Mouse (Mus musculus): Measurements from ENCODE around the gene Sncg.
"Not testable (repeated sequence)": the region's sequence is repeated elsewhere in the genome, so short reads cannot be mapped to it uniquely, and the experiment has no call there.

Gene Sncg

DNA sequence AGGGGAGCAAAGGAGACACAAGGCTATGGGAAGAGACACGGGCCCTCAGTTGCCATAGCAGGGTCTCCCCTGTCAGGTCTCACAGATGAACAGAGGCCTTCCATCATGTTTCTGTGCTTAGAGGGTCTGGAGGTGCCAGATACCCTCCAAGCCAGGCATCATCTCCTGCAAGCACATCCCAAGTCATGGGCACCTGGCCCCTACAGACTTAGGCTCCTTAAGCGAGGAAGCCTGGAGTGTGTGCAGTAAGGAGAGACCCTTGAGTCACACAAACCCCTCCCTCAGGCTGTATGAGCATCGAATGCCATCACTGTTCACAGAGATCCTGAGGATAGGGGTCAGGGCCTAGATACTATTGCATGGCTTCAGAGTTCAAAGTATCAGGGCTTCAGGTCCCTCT lies 3.7 kb downstream of the Sncg start:
- DNase-seq (ENCODE audit: low spot score in 2 of 2), result no peak

DNA sequence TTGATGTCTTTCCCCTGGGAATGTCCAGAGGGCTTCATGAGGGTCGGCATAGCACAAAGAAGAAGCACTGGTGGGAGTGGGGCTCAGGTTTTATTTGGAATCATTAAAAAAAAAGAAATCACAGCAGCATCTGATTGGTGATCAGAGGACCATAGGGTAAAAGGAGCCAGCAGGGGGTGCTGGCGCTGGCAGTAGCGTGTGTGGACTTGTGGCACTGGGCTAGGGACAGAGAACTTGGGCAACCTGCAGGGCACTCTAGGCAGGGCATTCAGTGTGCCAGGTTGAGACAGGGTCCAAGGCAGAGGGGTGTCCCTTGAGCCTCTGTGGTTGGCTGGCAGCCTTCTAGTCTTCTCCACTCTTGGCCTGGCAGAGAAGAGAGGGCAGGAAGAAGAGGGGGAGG lies 4.4 kb downstream of the Sncg start:
- no peak for DNase-seq (ENCODE audit: low spot score in 2 of 2)

DNA sequence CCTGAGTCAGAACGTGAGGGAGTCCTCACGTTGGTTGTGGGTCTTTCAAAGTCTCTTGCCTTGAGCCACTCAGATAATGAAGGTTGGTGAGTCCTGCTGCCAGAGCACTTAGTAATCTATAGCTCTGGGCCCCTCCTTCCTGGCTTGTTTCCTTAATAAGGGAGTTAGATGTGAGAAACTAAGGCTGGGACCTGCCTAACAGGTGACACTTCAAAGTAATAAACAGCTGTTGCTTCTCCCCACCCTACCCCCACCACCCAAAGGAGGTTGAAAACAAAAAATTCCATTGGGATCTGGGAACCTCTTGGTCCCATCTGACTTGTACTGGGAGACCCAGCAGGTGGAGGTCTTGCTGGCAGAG lies 9.5 kb downstream of the Sncg start:
- no peak for DNase-seq (ENCODE audit: low spot score in 2 of 2)

DNA sequence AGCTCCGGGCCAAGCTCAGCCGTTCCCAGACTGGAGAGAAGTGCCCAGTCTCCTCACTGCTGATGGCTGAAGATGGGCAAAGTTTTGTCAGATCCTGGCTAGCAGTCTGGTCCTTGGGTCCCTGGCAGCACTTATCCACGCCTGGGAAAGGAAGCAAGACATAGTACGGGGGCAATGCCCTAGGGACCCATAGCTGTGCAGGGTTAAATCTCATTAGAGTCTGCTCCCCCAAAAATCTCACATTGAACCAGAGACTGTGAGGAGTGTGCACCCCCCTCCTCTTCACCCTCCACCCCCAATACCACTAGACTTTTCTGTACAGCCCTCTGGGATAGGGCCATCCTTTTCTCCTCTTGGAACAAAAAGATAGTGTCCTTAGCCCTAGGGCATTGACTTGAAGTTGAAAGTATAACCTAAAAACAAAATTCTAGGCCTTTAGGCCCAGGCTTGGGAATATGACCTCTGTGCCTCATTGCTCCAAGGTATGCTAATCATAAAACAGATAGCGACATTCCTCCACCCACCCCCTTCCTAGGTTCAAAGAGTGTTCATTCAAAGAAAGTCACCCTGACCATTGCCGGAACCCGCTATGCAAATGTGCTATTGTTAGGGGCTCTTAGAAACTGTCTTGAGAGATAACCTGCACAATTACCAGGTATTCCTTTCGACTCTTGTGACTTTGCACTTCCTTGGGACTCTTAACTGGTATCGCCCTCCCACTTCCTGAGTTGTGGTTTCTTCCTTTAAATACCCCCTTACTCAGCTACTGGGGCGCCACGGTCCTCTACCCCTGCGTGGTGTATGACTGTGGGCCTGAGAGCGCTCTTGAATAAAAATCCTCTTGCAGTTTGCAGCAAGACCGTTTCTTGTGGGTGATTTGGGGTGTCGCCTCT lies 10.1 kb downstream of the Sncg start:
- not testable (repeated sequence) for DNase-seq (ENCODE audit: low spot score in 2 of 2)

GRCm38 (mm10) chr14:34363490-34364253 lies 10.9 kb downstream of the Sncg start:
- peak; percentile 89 for DNase-seq (ENCODE audit: low spot score in 2 of 2)

- peak; percentile 74 to 75 for DNase-seq (ENCODE audit: low spot score in 2 of 2)
These were observed 11.7 kb downstream of the Sncg start for GRCm38 (mm10) chr14:34362726-34363445.

- no peak for DNase-seq (ENCODE audit: low spot score in 2 of 2)
These were observed 12.5 kb downstream of the Sncg start for GRCm38 (mm10) chr14:34362135-34362534.

GRCm38 (mm10) chr14:34360251-34360650 lies 14.3 kb downstream of the Sncg start:
- DNase-seq (ENCODE audit: low spot score in 2 of 2), result no peak

DNA sequence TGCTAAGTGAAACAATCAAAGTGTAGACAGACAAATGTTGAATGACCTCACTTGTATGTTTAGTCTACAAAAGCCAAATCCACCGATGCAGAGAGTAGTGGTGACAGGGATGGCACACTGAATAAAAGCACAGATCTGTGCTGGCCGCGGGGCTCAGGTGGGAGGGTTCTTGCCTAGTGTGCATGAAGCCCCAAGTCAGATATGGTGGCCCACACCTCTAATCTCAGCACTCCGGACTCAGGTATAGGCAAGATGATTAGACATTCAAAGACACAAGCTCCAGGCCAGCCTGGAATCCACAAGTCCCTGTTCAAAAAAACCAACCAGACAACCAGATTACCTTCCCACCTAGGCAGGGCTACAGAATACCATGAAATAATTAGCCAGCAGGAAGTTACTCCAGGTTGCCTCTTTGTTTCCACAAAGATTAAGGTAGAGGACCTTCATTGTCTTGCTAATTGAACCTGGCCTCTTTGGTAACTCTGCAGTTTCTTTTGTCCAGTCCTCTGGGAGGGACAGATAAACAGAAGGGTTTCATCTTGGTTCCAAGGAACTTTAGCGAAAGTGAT lies 14.8 kb downstream of the Sncg start:
- no peak for DNase-seq (ENCODE audit: low spot score in 2 of 2)

GRCm38 (mm10) chr14:34357671-34358455 lies 16.7 kb downstream of the Sncg start:
- no peak for DNase-seq (ENCODE audit: low spot score in 2 of 2)

- DNase-seq (ENCODE audit: low spot score in 2 of 2), result no peak
These were observed 19.3 kb downstream of the Sncg start, which contains the start of gene Fam25c for GRCm38 (mm10) chr14:34355301-34355700. Gene Fam25c, minus strand, starts transcription at chr14:34355433.

- DNase-seq (ENCODE audit: low spot score in 2 of 2), result no peak
These were observed 20.1 kb downstream of the Sncg start for GRCm38 (mm10) chr14:34354456-34354855.

DNA sequence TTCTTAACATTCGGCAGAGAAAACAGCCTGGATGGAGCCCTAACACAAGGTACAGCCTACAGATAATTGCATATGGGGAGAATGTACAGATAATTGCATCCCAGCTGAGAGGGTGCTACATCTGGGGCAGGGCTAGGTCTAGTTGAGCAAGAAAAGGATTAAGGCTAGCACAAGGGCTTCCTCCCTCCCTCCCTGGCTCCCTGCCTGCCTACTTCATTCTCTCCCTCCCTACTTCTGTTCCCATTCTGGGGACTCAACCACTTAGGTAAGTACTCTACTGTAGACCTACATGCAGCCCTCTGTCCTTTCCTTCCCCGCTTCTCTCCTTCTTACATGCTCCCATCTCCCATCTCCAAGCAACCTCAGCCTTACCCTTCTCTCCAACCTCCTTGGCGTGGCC lies 21.3 kb downstream of the Sncg start:
- no peak for DNase-seq (ENCODE audit: low spot score in 2 of 2)

DNA sequence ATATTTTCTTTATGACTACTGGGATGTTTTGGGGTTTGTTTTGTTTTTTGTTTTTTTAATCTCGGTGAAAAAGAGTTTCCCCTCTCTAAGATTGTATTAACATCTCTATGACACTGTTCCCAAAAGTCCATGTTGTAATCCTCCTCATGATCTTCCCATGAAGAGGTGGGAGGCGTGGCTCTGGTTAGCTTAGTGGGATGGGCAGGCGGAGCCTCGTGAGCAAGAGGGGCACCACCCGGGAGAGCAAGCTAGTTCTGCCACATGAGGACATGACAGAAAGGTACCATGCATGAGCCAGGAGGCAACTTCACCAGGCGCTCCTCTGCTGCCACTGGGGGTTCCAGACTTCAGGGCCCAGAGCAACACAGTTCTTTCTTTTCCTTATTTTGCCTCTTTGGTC lies 22.1 kb downstream of the Sncg start:
- DNase-seq (ENCODE audit: low spot score in 2 of 2), result no peak

DNA sequence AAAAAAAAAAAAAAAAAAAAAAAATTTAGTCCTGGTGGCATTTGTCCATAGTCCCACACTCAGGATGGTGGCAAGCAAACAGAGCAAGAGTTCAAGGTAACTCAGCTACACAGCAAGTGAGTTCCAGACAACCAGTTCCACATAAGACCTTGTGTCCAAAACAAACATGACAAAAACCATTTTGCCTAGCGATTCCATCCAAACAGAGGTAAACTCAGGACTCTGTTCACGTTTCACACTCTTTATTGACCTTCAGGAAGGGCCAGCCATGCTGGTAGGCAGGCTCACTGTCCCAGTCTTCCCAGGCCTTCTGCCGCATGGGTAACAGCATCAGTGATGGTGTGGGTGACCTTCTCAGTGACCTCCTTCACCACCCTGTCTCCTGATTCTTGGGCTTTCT lies 22.9 kb downstream of the Sncg start:
- DNase-seq (ENCODE audit: low spot score in 2 of 2), result no peak

DNA sequence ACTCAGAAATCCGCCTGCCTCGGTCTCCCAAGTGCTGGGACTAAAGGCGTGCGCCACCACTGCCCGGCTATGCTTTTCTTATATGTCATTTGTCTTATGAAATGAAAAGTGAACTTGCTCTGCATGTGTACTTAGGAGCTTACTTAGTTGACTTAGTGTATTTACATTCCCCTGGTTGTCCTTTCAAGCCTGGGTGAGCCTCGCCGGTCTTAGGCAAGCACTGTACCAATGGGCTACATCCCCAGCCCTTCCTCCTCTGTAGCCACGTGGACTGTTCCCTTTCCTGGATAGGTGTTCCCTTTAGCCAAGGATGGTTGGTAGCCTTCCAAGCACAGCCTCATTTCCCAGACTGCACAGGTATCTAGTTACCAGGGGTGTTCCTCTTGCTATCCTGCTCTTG lies 25.6 kb downstream of the Sncg start:
- DNase-seq (ENCODE audit: low spot score in 2 of 2), result no peak

- no peak for DNase-seq (ENCODE audit: low spot score in 2 of 2)
These were observed 26.3 kb downstream of the Sncg start for GRCm38 (mm10) chr14:34348301-34348700.

DNA sequence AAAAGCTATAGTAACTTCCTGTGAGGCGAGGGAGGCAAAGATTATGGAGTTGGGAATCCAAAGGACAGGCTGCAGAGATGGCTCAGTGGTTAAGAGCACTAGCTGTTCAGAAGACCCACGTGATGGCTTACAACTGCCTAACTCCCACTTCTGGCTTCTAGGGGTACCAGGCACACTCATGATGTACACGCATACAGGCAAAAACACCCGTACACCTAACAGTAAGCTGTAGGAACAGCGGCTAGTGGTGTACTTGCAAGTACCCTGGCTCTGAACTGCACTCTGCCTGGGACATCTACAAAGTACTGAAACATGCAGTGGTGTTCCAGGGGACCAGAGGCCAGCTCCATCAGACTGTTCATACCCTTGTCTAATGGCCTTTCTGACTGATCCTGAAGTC lies 27.5 kb downstream of the Sncg start:
- DNase-seq (ENCODE audit: low spot score in 2 of 2), result no peak

- no peak for DNase-seq (ENCODE audit: low spot score in 2 of 2)
These were observed 28.6 kb downstream of the Sncg start for GRCm38 (mm10) chr14:34345771-34346566.

DNA sequence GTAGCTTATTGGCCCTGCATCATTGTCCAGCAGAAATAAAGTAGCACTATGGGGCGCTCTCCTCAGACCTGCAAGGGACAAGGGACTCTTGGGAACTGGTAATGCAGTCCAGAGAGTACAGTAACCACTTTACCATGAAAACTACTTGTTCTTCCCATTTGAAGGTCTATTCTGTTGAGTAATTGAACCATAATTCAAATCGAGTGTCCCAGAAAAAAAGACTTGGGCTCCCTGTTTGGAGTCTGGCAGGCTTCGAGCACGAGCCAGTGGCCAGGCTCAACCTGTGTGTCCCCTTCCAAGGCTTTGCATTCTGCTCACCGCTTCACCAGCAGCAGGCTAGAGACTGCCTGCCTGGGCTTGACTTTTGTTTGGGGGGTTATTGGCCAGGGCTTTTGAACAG lies 30.2 kb downstream of the Sncg start:
- no peak for DNase-seq (ENCODE audit: low spot score in 2 of 2)

Measured in heart, adult 9 months (tissue).